Mouse (Mus musculus) testis, adult 2 months (tissue): Measurements from ENCODE around the gene Atpaf1.

Source experiments
- CTCF ChIP-seq: fragments of 200-500 bp; IDR thresholded peaks from 2 replicates; pipeline ENCODE4 v1.5.1; 2012; ENCODE audit warnings: low read depth, mild to moderate bottlenecking, inconsistent platforms, low read length, moderate library complexity; ENCODE audit not compliant: control insufficient read depth, insufficient read depth, insufficient replicate concordance
- POLR2A ChIP-seq: fragments of 200-500 bp; IDR thresholded peaks from 2 replicates; pipeline ENCODE4 v1.6.1; 2012; ENCODE audit warnings: low read depth, mild to moderate bottlenecking, inconsistent platforms, low read length, moderate library complexity; ENCODE audit not compliant: control insufficient read depth

DNA sequence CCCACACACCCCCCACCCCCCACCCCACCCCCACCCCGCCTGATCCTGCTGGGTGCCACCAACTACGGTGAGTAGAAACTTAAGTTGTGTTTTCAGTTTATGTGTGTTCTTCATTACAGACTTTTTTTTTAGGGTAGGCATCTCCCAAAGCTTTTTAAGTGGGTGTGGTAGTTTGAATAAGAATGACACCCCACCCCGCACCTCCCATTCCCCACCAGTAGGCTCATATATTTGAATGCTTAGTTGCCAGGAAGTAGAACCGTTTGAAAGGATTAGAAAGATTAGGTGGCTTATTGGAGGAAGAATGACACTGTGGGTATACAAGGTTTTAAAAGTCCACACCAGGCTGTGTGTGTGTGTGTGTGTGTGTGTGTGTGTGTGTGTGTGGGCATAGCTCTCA lies 27.7 kb downstream of the Atpaf1 start:
- TF ChIP-seq POLR2A (no peak), CTCF (no peak)
